Mouse (Mus musculus) forebrain, embryonic 11.5 days (tissue): ENCODE results near the gene Arhgap8. TPM values are rescaled to one million over a fixed set of nuclear protein-coding genes. Genes with fewer than 3 reads are reported as not detected.
A peak's percentile ranks its signal among the peaks of the same experiment; 100 is the strongest.

Experiments used
- ATAC-seq: fragments of 200-750 bp; cut with Nextera tagmentation; replicated peaks from 2 replicates; pipeline ENCODE4 v1.8.0; 2017; ENCODE audit warnings: moderate TSS enrichment; ENCODE audit not compliant: low FRiP score
- DNase-seq: peaks from one replicate; pipeline ENCODE4 v3.0.0-alpha.2; 2017; ENCODE audit warnings: low spot score
- H3K27ac ChIP-seq: fragments of 300-500 bp; sonication (generic); 2 replicates; pipeline ENCODE4 v1.5.1; 2014; ENCODE audit warnings: low read depth, low read length
- H3K27me3 ChIP-seq: fragments of 300-500 bp; sonication (generic); 2 replicates; pipeline ENCODE4 v1.6.1; 2014; ENCODE audit warnings: mild to moderate bottlenecking, low read length, mixed read lengths; ENCODE audit not compliant: control insufficient read depth, insufficient read depth
- H3K36me3 ChIP-seq: fragments of 300-500 bp; sonication (generic); 2 replicates; pipeline ENCODE4 v1.6.1; 2014; ENCODE audit warnings: mild to moderate bottlenecking, low read length, moderate library complexity, mixed read lengths; ENCODE audit not compliant: control insufficient read depth, insufficient read depth
- H3K4me1 ChIP-seq: fragments of 300-500 bp; sonication (generic); replicated peaks from 2 replicates; pipeline ENCODE4 v1.6.1; 2014; ENCODE audit warnings: low read length, mixed read lengths; ENCODE audit not compliant: control insufficient read depth, insufficient read depth
- H3K4me2 ChIP-seq: fragments of 300-500 bp; sonication (generic); 2 replicates; pipeline ENCODE4 v1.6.1; 2014; ENCODE audit warnings: low read depth, mild to moderate bottlenecking, low read length, moderate library complexity, mixed read lengths; ENCODE audit not compliant: severe bottlenecking
- H3K4me3 ChIP-seq: fragments of 300-500 bp; sonication (generic); 2 replicates; pipeline ENCODE4 v1.5.1; 2014; ENCODE audit warnings: low read depth, low read length
- H3K9ac ChIP-seq: fragments of 300-500 bp; sonication (generic); 2 replicates; pipeline ENCODE4 v1.6.1; 2014; ENCODE audit warnings: low read length
- H3K9me3 ChIP-seq: fragments of 300-500 bp; sonication (generic); 2 replicates; pipeline ENCODE4 v1.6.1; 2016; ENCODE audit warnings: low read length, mixed read lengths; ENCODE audit not compliant: control insufficient read depth
- WGBS: fragments of 180-500 bp; shearing (Covaris S2); extraction: QIAGEN DNeasy Blood & Tissue Kit; methylation state at CpG from one replicate; pipeline ENCODE4 v1.1.7; 2014; 5-methylcytosine and 5-hydroxymethylcytosine counted together
- polyA plus RNA-seq: library from polyadenylated mRNA; unstranded; fragments of >200 nt; fragmentation: Nextera tagmentation; extraction: Ambion mirVana; gene quantifications from 2 replicates; pipeline ENCODE4 v1.2.1, GENCODE M21; 2014

The Arhgap8 gene
- polyA plus RNA-seq, 1 experiment from 2014 or later = 1.1 TPM

GRCm38 (mm10) chr15:84775421-84776174 lies 55.7 kb downstream of the Arhgap8 start:
- H3K36me3 ChIP-seq = no peaks in the 10 kb centered on the region
- peak overlapping the region; percentile 34; the same call in 1 of the 2 replicates for H3K27ac ChIP-seq
- 40% methylated on average over 20 of the region's 20 CpGs for WGBS
- H3K4me3 ChIP-seq = no peak overlapping the region
- ATAC-seq (no peak), DNase-seq (no peak)
- peaks cover 4% of the 10 kb centered on the region; the same call in 1 of the 2 replicates for H3K4me1 ChIP-seq
- no peaks in the 10 kb centered on the region for H3K9me3 ChIP-seq
- no peaks in the 10 kb centered on the region for H3K27me3 ChIP-seq
- peak overlapping the region; percentile 35; the same call in 1 of the 2 replicates for H3K9ac ChIP-seq
- no peak overlapping the region for H3K4me2 ChIP-seq

GRCm38 (mm10) chr15:84778587-84778986 lies 58.7 kb downstream of the Arhgap8 start:
- DNase-seq (no peak), ATAC-seq (no peak)
- WGBS = 67% methylated on average over 5 of the region's 5 CpGs
- no peak overlapping the region for H3K4me2 ChIP-seq
- H3K36me3 ChIP-seq = no peaks in the 10 kb centered on the region
- no peak overlapping the region for H3K4me3 ChIP-seq
- H3K9me3 ChIP-seq = no peaks in the 10 kb centered on the region
- H3K9ac ChIP-seq = no peak overlapping the region
- H3K27ac ChIP-seq = no peak overlapping the region
- H3K27me3 ChIP-seq = no peaks in the 10 kb centered on the region
- H3K4me1 ChIP-seq = peaks cover 4% of the 10 kb centered on the region; the same call in 1 of the 2 replicates

GRCm38 (mm10) chr15:84784812-84785211 lies 65.0 kb downstream of the Arhgap8 start:
- WGBS = 94% methylated on average over 16 of the region's 16 CpGs
- Histone ChIP-seq H3K9ac (no peak overlapping the region), H3K4me2 (no peak overlapping the region), H3K4me1 (no peaks in the 10 kb centered on the region), H3K4me3 (no peak overlapping the region), H3K27me3 (no peaks in the 10 kb centered on the region), H3K36me3 (peaks cover 8% of the 10 kb centered on the region; the same call in 1 of the 2 replicates), H3K9me3 (no peaks in the 10 kb centered on the region), H3K27ac (no peak overlapping the region)
- DNase-seq = no peak
- ATAC-seq = no peak

GRCm38 (mm10) chr15:84787161-84787560 lies 67.3 kb downstream of the Arhgap8 start:
- WGBS = 83% methylated on average over 10 of the region's 10 CpGs
- Histone ChIP-seq H3K36me3 (peaks cover 14% of the 10 kb centered on the region), H3K4me1 (no peaks in the 10 kb centered on the region), H3K27me3 (no peaks in the 10 kb centered on the region), H3K27ac (no peak overlapping the region), H3K9ac (no peak overlapping the region), H3K4me3 (no peak overlapping the region), H3K9me3 (no peaks in the 10 kb centered on the region), H3K4me2 (no peak overlapping the region)
- no peak for DNase-seq
- ATAC-seq = no peak

- no peaks in the 10 kb centered on the region for H3K4me1 ChIP-seq
- no peak overlapping the region for H3K4me3 ChIP-seq
- 81% methylated on average over 5 of the region's 5 CpGs for WGBS
- peaks cover 35% of the 10 kb centered on the region for H3K36me3 ChIP-seq
- H3K4me2 ChIP-seq = no peak overlapping the region
- ATAC-seq (no peak), DNase-seq (no peak)
- no peak overlapping the region for H3K9ac ChIP-seq
- no peaks in the 10 kb centered on the region for H3K27me3 ChIP-seq
- no peak overlapping the region for H3K27ac ChIP-seq
- no peaks in the 10 kb centered on the region for H3K9me3 ChIP-seq
These were observed 73.8 kb downstream of the Arhgap8 start for GRCm38 (mm10) chr15:84793649-84794048.

GRCm38 (mm10) chr15:84800132-84800531 lies 80.3 kb downstream of the Arhgap8 start:
- WGBS = 91% methylated on average over 5 of the region's 5 CpGs
- DNase-seq (peak; percentile 67), ATAC-seq (no peak)
- peaks cover 42% of the 10 kb centered on the region for H3K36me3 ChIP-seq
- H3K4me1 ChIP-seq = no peaks in the 10 kb centered on the region
- no peak overlapping the region for H3K4me3 ChIP-seq
- no peaks in the 10 kb centered on the region for H3K9me3 ChIP-seq
- H3K9ac ChIP-seq = no peak overlapping the region
- H3K4me2 ChIP-seq = no peak overlapping the region
- no peaks in the 10 kb centered on the region for H3K27me3 ChIP-seq
- no peak overlapping the region for H3K27ac ChIP-seq

GRCm38 (mm10) chr15:84803685-84804084 lies 83.8 kb downstream of the Arhgap8 start:
- H3K4me1 ChIP-seq = no peaks in the 10 kb centered on the region
- no peak overlapping the region for H3K4me2 ChIP-seq
- ATAC-seq (no peak), DNase-seq (peak; percentile 83)
- no peak overlapping the region for H3K4me3 ChIP-seq
- no peaks in the 10 kb centered on the region for H3K27me3 ChIP-seq
- no peak overlapping the region for H3K27ac ChIP-seq
- peaks cover 20% of the 10 kb centered on the region for H3K36me3 ChIP-seq
- H3K9me3 ChIP-seq = no peaks in the 10 kb centered on the region
- no peak overlapping the region for H3K9ac ChIP-seq
- 47% methylated on average over 3 of the region's 3 CpGs for WGBS

GRCm38 (mm10) chr15:84809275-84809952 lies 89.6 kb downstream of the Arhgap8 start:
- no peaks in the 10 kb centered on the region for H3K4me1 ChIP-seq
- no peak overlapping the region for H3K4me3 ChIP-seq
- no peaks in the 10 kb centered on the region for H3K9me3 ChIP-seq
- H3K4me2 ChIP-seq = no peak overlapping the region
- no peak for DNase-seq
- H3K36me3 ChIP-seq = peaks cover 7% of the 10 kb centered on the region
- no peaks in the 10 kb centered on the region for H3K27me3 ChIP-seq
- H3K9ac ChIP-seq = no peak overlapping the region
- no peak for ATAC-seq
- WGBS = 87% methylated on average over 21 of the region's 21 CpGs
- H3K27ac ChIP-seq = no peak overlapping the region
